Mouse (Mus musculus): ENCODE results near the gene Krtap31-2. TPM values are rescaled to one million over a fixed set of nuclear protein-coding genes. Genes with fewer than 3 reads are reported as not detected.

Krtap31-2 gene
- not detected for polyA plus RNA-seq (2015; fragmentation: Illumina TruSeq; extraction: RNeasy Lipid Tissue Mini Kit (QIAGEN cat#74804); ENCODE audit: insufficient read depth, low read depth, low replicate concordance)

GRCm38 (mm10) chr11:99935991-99936390 lies at the start of gene Krtap31-2:
Gene Krtap31-2, plus strand, starts transcription at chr11:99936291.

GRCm38 (mm10) chr11:99907620-99908019 lies 28.5 kb upstream of the Krtap31-2 start, which contains the start of gene Krtap31-1:
Gene Krtap31-1, plus strand, starts transcription at chr11:99907920.

GRCm38 (mm10) chr11:99914451-99914850 lies 21.6 kb upstream of the Krtap31-2 start, which contains the start of gene Gm11565:
Gene Gm11565, plus strand, starts transcription at chr11:99914751.

GRCm38 (mm10) chr11:99948175-99948574 lies 12.1 kb downstream of the Krtap31-2 start, which contains the start of gene Krtap9-5:
Gene Krtap9-5, plus strand, starts transcription at chr11:99948475.

GRCm38 (mm10) chr11:99978953-99979352 lies 42.9 kb downstream of the Krtap31-2 start, which contains the start of gene Krtap29-1:
Gene Krtap29-1, minus strand, starts transcription at chr11:99979053.

GRCm38 (mm10) chr11:99986180-99986647 lies 50.1 kb downstream of the Krtap31-2 start, which contains the start of gene Krtap16-1:
Gene Krtap16-1, minus strand, starts transcription at chr11:99986597.

Other genes with a start within 250 kb of the Krtap31-2 start
- not detected for gene Gm14190, start 245.6 kb upstream of the Krtap31-2 start, polyA plus RNA-seq (2015; fragmentation: Illumina TruSeq; extraction: RNeasy Lipid Tissue Mini Kit (QIAGEN cat#74804); ENCODE audit: insufficient read depth, low read depth, low replicate concordance)
- not detected for gene Gm14180, start 202.0 kb upstream of the Krtap31-2 start, polyA plus RNA-seq (2015; fragmentation: Illumina TruSeq; extraction: RNeasy Lipid Tissue Mini Kit (QIAGEN cat#74804); ENCODE audit: insufficient read depth, low read depth, low replicate concordance)
- not detected for gene Gm11595, start 163.4 kb upstream of the Krtap31-2 start, polyA plus RNA-seq (2015; fragmentation: Illumina TruSeq; extraction: RNeasy Lipid Tissue Mini Kit (QIAGEN cat#74804); ENCODE audit: insufficient read depth, low read depth, low replicate concordance)
- not detected for gene Krtap4-8, start 155.6 kb upstream of the Krtap31-2 start, polyA plus RNA-seq (2015; fragmentation: Illumina TruSeq; extraction: RNeasy Lipid Tissue Mini Kit (QIAGEN cat#74804); ENCODE audit: insufficient read depth, low read depth, low replicate concordance)
- gene Krtap4-9, start 151.1 kb upstream of the Krtap31-2 start, polyA plus RNA-seq (2015; fragmentation: Illumina TruSeq; extraction: RNeasy Lipid Tissue Mini Kit (QIAGEN cat#74804); ENCODE audit: insufficient read depth, low read depth, low replicate concordance): not detected
- gene Gm11596, start 142.8 kb upstream of the Krtap31-2 start, polyA plus RNA-seq (2015; fragmentation: Illumina TruSeq; extraction: RNeasy Lipid Tissue Mini Kit (QIAGEN cat#74804); ENCODE audit: insufficient read depth, low read depth, low replicate concordance): not detected
- gene Gm11569, start 137.4 kb upstream of the Krtap31-2 start, polyA plus RNA-seq (2015; fragmentation: Illumina TruSeq; extraction: RNeasy Lipid Tissue Mini Kit (QIAGEN cat#74804); ENCODE audit: insufficient read depth, low read depth, low replicate concordance): not detected
- not detected for gene Gm11554, start 131.8 kb upstream of the Krtap31-2 start, polyA plus RNA-seq (2015; fragmentation: Illumina TruSeq; extraction: RNeasy Lipid Tissue Mini Kit (QIAGEN cat#74804); ENCODE audit: insufficient read depth, low read depth, low replicate concordance)
- gene Krtap4-13, start 126.4 kb upstream of the Krtap31-2 start, polyA plus RNA-seq (2015; fragmentation: Illumina TruSeq; extraction: RNeasy Lipid Tissue Mini Kit (QIAGEN cat#74804); ENCODE audit: insufficient read depth, low read depth, low replicate concordance): not detected
- not detected for gene Gm11564, start 120.6 kb upstream of the Krtap31-2 start, polyA plus RNA-seq (2015; fragmentation: Illumina TruSeq; extraction: RNeasy Lipid Tissue Mini Kit (QIAGEN cat#74804); ENCODE audit: insufficient read depth, low read depth, low replicate concordance)
- gene 2300003K06Rik, start 98.2 kb upstream of the Krtap31-2 start, polyA plus RNA-seq (2015; fragmentation: Illumina TruSeq; extraction: RNeasy Lipid Tissue Mini Kit (QIAGEN cat#74804); ENCODE audit: insufficient read depth, low read depth, low replicate concordance): not detected
- not detected for gene Krtap4-16, start 84.7 kb upstream of the Krtap31-2 start, polyA plus RNA-seq (2015; fragmentation: Illumina TruSeq; extraction: RNeasy Lipid Tissue Mini Kit (QIAGEN cat#74804); ENCODE audit: insufficient read depth, low read depth, low replicate concordance)
- gene Gm11568, start 78.4 kb upstream of the Krtap31-2 start, polyA plus RNA-seq (2015; fragmentation: Illumina TruSeq; extraction: RNeasy Lipid Tissue Mini Kit (QIAGEN cat#74804); ENCODE audit: insufficient read depth, low read depth, low replicate concordance): not detected
- not detected for gene Gm11559, start 71.8 kb upstream of the Krtap31-2 start, polyA plus RNA-seq (2015; fragmentation: Illumina TruSeq; extraction: RNeasy Lipid Tissue Mini Kit (QIAGEN cat#74804); ENCODE audit: insufficient read depth, low read depth, low replicate concordance)
- not detected for gene Krtap9-1, start 62.9 kb upstream of the Krtap31-2 start, polyA plus RNA-seq (2015; fragmentation: Illumina TruSeq; extraction: RNeasy Lipid Tissue Mini Kit (QIAGEN cat#74804); ENCODE audit: insufficient read depth, low read depth, low replicate concordance)
- not detected for gene Gm11567, start 57.1 kb upstream of the Krtap31-2 start, polyA plus RNA-seq (2015; fragmentation: Illumina TruSeq; extraction: RNeasy Lipid Tissue Mini Kit (QIAGEN cat#74804); ENCODE audit: insufficient read depth, low read depth, low replicate concordance)
- not detected for gene Krtap31-1, start 28.4 kb upstream of the Krtap31-2 start, polyA plus RNA-seq (2015; fragmentation: Illumina TruSeq; extraction: RNeasy Lipid Tissue Mini Kit (QIAGEN cat#74804); ENCODE audit: insufficient read depth, low read depth, low replicate concordance)
- gene Gm11565, start 21.5 kb upstream of the Krtap31-2 start, polyA plus RNA-seq (2015; fragmentation: Illumina TruSeq; extraction: RNeasy Lipid Tissue Mini Kit (QIAGEN cat#74804); ENCODE audit: insufficient read depth, low read depth, low replicate concordance): not detected
- not detected for gene Krtap9-5, start 12.2 kb downstream of the Krtap31-2 start, polyA plus RNA-seq (2015; fragmentation: Illumina TruSeq; extraction: RNeasy Lipid Tissue Mini Kit (QIAGEN cat#74804); ENCODE audit: insufficient read depth, low read depth, low replicate concordance)
- gene Krtap29-1, start 42.8 kb downstream of the Krtap31-2 start, polyA plus RNA-seq (2015; fragmentation: Illumina TruSeq; extraction: RNeasy Lipid Tissue Mini Kit (QIAGEN cat#74804); ENCODE audit: insufficient read depth, low read depth, low replicate concordance): not detected
- not detected for gene Krtap16-1, start 50.3 kb downstream of the Krtap31-2 start, polyA plus RNA-seq (2015; fragmentation: Illumina TruSeq; extraction: RNeasy Lipid Tissue Mini Kit (QIAGEN cat#74804); ENCODE audit: insufficient read depth, low read depth, low replicate concordance)
- not detected for gene Krtap17-1, start 57.7 kb downstream of the Krtap31-2 start, polyA plus RNA-seq (2015; fragmentation: Illumina TruSeq; extraction: RNeasy Lipid Tissue Mini Kit (QIAGEN cat#74804); ENCODE audit: insufficient read depth, low read depth, low replicate concordance)
- gene Krt33a, start 79.9 kb downstream of the Krtap31-2 start, polyA plus RNA-seq (2015; fragmentation: Illumina TruSeq; extraction: RNeasy Lipid Tissue Mini Kit (QIAGEN cat#74804); ENCODE audit: insufficient read depth, low read depth, low replicate concordance): not detected
- gene Krt33b, start 93.6 kb downstream of the Krtap31-2 start, polyA plus RNA-seq (2015; fragmentation: Illumina TruSeq; extraction: RNeasy Lipid Tissue Mini Kit (QIAGEN cat#74804); ENCODE audit: insufficient read depth, low read depth, low replicate concordance): not detected
- gene Krt34, start 105.3 kb downstream of the Krtap31-2 start, polyA plus RNA-seq (2015; fragmentation: Illumina TruSeq; extraction: RNeasy Lipid Tissue Mini Kit (QIAGEN cat#74804); ENCODE audit: insufficient read depth, low read depth, low replicate concordance): not detected
- not detected for gene Krt31, start 114.3 kb downstream of the Krtap31-2 start, polyA plus RNA-seq (2015; fragmentation: Illumina TruSeq; extraction: RNeasy Lipid Tissue Mini Kit (QIAGEN cat#74804); ENCODE audit: insufficient read depth, low read depth, low replicate concordance)
- gene Krt32, start 151.9 kb downstream of the Krtap31-2 start, polyA plus RNA-seq (2015; fragmentation: Illumina TruSeq; extraction: RNeasy Lipid Tissue Mini Kit (QIAGEN cat#74804); ENCODE audit: insufficient read depth, low read depth, low replicate concordance): not detected
- not detected for gene Krt35, start 159.9 kb downstream of the Krtap31-2 start, polyA plus RNA-seq (2015; fragmentation: Illumina TruSeq; extraction: RNeasy Lipid Tissue Mini Kit (QIAGEN cat#74804); ENCODE audit: insufficient read depth, low read depth, low replicate concordance)
- gene Krt36, start 169.3 kb downstream of the Krtap31-2 start, polyA plus RNA-seq (2015; fragmentation: Illumina TruSeq; extraction: RNeasy Lipid Tissue Mini Kit (QIAGEN cat#74804); ENCODE audit: insufficient read depth, low read depth, low replicate concordance): not detected
- not detected for gene Krt13, start 185.3 kb downstream of the Krtap31-2 start, polyA plus RNA-seq (2015; fragmentation: Illumina TruSeq; extraction: RNeasy Lipid Tissue Mini Kit (QIAGEN cat#74804); ENCODE audit: insufficient read depth, low read depth, low replicate concordance)
- gene Krt15, start 199.6 kb downstream of the Krtap31-2 start, polyA plus RNA-seq (2015; fragmentation: Illumina TruSeq; extraction: RNeasy Lipid Tissue Mini Kit (QIAGEN cat#74804); ENCODE audit: insufficient read depth, low read depth, low replicate concordance): not detected
- 42.4 TPM for gene Krt19, start 212.4 kb downstream of the Krtap31-2 start, polyA plus RNA-seq (2015; fragmentation: Illumina TruSeq; extraction: RNeasy Lipid Tissue Mini Kit (QIAGEN cat#74804); ENCODE audit: insufficient read depth, low read depth, low replicate concordance)